Mouse (Mus musculus): Measurements from ENCODE around the gene Enoph1.

GRCm38 (mm10) chr5:100008485-100008884, 31.3 kb upstream of the Enoph1 start:
- TF ChIP-seq POLR2A (IDR thresholded peaks at IDR 0.05; ENCODE audit: insufficient read depth, low read depth, low read length) (no peak), EP300 (IDR thresholded peaks at IDR 0.05; ENCODE audit: insufficient read depth, low read depth, low read length) (no peak), CTCF (IDR thresholded peaks at IDR 0.05) (no peak)

All from heart, adult 2 months (tissue).